Mouse (Mus musculus) neutrophil, adult 5-6 weeks (primary cell): ENCODE data around the gene Retsat. TPM values are rescaled to one million over a fixed set of nuclear protein-coding genes. Genes with fewer than 3 reads are reported as not detected.

Experiments
- ATAC-seq: fragments of 151-379, 151-347 bp; 2 replicates; pipeline ENCODE4 v1.8.0; 2017; ENCODE audit warnings: mild to moderate bottlenecking, moderate TSS enrichment; ENCODE audit not compliant: insufficient number of reproducible peaks, poor library complexity, low FRiP score, severe bottlenecking; ENCODE audit errors: extremely low read depth
- total RNA-seq: library from RNA; stranded (forward); fragments of 200-1000 nt; gene quantifications from 2 replicates; pipeline ENCODE4 v1.2.3, GENCODE M21; 2017

The Retsat gene
- total RNA-seq, 1 experiment from 2014 or later, result 1.2 TPM

GRCm38 (mm10) chr6:72615561-72616375, 17.5 kb downstream of the Retsat start:
- no peak for ATAC-seq

- ATAC-seq, result peak; percentile 98
These were observed 18.5 kb downstream of the Retsat start, which contains the start of gene Tgoln1 for GRCm38 (mm10) chr6:72616643-72617288. Tgoln1 (minus strand) TSS chr6:72617000.

DNA sequence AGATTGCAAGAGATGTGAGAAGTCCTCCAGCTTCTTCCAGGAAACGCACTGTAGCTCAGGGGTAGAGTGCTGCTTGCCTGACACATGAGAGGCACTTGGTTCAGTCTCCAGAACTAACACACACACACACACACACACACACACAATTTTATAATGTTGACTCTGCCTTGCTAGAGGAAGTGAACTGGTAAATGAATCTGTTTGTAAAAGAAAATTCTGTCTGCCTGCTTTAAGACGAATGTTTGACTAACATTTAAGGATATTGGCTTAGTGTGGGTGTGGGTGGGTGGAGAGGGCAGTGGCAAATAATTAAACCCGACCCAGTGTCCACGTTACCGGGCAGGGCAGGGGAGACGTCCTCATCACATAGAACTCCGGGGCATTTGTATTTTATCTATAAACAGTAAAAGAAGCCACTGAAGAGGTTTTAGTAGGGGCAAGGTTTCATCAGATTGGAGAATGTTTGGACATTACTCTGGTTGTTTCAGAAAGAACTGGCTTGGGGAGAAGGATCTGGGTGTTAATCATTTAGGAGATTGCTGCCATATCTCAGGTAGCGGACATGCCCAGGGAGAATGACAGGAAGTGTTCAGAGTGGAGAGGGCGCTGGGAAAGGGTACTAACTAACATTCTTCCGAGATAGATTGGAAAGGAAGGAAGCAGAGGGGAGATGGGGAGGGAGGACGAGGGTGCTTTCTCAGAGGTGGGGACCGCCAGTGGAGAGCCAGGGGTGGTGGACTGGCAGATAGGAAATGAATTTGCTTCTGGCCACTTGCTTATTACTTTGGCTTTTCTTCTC, 21.7 kb downstream of the Retsat start:
- no peak for ATAC-seq

GRCm38 (mm10) chr6:72620920-72621319, 22.6 kb downstream of the Retsat start:
- no peak for ATAC-seq

DNA sequence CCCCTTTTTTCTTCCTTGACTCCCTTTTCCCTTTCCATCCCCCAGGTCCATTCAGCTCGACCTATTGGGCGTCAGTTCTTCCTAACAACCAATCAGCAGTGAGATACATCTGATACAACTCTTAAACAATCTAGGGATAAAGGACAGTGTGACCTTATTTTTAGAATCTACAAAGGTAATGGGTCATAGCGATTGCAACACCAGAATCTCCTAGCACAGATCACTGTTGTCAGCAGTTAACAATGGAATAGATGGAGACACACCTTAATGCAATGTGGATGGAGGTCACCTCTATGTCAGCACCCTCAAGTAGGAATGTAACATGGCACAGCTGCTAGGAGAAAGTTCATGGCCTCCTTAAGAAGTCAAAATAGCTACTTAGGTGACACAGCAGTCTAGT, 24.6 kb downstream of the Retsat start:
- ATAC-seq, result no peak

DNA sequence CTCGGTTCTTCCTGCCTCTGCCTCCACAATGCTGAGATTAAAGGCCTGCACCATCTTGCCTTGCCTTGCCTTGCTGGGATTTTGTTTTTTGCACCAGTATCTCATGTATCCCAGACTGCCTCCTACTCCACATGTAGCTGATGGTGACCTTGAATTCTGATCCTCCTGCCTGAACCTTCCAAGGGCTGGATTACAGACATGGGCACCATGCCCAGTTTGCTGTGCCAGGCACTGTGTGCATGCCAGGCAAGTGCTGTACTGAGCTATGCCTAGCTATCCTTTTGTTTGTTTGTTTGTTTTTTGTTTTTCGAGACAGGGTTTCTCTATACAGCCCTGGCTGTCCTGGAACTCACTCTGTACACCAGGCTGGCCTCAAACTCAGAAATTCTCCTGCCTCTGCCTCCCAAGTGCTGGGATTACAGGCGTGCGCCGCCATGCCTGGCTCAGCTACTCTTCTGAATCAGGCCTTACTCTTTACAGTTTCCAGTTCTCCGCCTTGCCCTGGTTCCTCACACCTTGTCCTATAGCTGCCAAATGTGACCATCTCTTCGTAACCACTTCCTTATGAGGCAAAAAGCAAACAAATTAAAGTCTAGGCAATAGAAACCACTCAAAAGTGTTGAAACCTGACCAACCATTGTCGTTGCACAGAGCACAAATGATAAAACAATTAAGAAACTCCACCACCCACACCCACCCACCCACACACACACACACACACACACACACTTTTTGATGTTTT, 25.6 kb downstream of the Retsat start:
- no peak for ATAC-seq

GRCm38 (mm10) chr6:72626391-72626790, 28.1 kb downstream of the Retsat start:
- ATAC-seq, result no peak

DNA sequence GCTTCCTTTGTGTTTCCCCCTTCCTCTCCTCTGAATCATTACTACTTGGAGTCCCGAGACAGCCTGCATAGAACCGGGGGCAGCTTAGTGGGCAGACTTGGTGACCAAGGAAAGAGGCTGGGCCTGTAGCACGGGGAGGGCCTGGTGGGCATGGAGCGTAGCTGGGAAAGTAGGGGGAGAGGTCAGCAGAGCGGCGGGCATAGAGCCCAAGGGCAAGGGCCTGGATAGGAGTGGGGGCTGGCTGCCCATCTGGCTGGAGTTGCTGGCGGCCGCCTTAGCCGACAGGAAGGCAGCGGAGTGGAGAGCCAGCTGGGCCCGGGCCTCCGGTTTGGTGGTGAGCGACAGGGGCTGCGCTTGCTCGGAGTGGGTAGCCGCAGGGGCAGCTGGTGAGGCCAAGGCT, 29.0 kb downstream of the Retsat start:
- no peak for ATAC-seq

DNA sequence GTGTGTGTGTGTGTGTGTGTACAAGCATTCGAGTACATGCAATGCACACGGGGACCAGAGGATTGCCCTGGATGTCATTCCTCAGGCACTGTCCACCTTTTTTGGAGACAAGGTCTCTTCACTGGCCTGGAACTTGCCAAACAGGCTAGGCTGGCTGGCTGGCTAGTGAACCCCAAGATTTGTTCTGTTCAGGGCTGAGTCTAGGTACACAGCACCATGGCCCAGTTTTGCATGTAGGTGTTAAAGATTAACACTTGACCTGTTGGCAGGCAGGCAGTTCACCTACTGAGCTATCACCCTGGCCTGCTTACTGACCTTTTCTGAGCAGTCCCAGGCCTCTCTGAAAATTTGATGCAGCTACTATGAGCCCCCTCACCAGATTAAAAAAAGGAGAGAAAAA, 32.1 kb downstream of the Retsat start:
- no peak for ATAC-seq

GRCm38 (mm10) chr6:72630961-72631360, 32.7 kb downstream of the Retsat start:
- ATAC-seq, result no peak

- no peak for ATAC-seq
These were observed 33.4 kb downstream of the Retsat start for GRCm38 (mm10) chr6:72631700-72632099.

DNA sequence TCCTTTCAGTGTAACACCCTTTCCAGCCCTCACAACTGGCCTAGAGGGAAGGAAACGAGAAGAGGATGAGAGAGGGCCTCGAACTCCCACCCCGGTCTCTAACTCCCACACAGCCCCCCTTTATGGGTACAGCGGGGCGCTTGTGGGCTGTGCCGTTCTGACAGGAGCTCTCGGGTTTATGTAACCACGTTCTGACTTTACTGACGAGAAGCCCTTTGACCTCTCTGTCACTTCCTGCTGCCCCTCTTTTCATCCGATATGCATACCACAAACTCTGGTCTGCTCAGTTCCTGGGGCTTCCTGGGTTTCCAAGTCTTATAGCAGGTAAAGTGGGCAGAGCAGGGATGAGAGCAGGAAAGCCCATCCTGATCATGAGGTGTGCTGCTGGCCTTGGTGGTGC, 36.0 kb downstream of the Retsat start:
- no peak for ATAC-seq

DNA sequence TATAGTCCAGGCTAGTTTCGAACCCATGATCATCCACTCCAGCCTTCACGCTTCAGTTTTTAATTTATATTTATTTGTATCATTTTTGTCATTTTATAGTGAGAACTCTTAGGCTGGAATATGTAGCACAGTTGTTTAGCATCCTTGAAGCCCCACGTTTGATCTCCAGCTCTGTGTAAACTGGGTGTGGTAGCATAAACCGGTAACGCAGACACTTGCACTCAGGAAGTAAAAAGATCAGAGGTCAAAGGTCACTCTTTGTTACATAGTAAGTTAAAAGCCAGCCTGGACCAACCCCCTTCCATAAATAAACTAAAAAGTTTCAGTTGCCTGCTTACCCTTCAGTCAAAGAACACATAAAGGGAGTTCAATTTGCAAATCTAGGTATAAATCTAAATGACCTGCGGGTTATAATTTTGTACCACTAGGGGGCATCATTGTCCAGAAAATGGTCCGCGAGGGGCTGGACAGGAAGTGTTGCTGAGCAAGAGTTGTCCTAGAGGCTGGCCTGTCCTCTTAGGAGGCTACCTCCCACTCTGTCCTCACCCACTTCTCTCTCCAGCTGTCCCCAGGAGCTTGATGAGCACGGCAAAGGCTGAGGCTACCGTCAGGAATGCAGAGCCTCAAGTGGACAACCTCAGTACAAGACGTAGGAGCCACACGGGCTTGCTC, 37.6 kb downstream of the Retsat start:
- peak; percentile 68 for ATAC-seq

GRCm38 (mm10) chr6:72636940-72637339, 38.7 kb downstream of the Retsat start:
- ATAC-seq, result no peak

DNA sequence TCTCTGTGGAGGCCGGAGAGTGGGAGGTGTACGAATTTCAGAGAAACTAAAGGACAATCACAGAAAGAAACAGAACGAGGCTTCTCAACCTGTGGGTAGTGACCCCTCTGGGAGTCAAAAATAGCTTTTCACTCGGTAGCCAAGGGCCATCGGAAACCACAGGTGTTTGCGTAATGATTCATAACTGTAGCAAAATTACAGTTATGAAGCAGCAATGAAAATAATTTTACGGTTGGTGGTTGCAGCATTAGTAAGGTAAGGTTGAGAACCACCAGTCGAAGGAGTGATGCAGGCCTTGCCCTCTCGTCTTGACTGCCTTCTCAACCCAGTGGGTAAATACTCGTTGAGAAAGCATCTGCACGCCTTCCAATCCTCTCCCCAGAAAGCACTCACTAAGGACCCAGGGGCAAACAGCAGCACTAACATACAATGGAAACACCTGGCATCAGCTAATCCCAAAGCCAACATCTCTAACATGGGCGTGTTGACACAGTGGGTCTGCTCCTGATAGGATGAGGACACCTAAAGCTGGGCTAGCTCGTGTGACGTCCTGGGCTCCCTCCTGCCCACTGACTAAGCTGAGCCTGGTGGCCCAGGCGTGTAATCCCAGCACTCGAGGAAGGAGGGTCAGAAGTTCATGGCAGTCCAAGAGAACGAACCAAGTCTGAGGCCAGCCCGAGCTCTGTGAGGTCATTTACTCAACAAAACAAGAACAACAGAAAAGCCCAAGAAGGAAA, 43.1 kb downstream of the Retsat start:
- ATAC-seq, result no peak

GRCm38 (mm10) chr6:72644576-72644975, 46.3 kb downstream of the Retsat start:
- no peak for ATAC-seq

DNA sequence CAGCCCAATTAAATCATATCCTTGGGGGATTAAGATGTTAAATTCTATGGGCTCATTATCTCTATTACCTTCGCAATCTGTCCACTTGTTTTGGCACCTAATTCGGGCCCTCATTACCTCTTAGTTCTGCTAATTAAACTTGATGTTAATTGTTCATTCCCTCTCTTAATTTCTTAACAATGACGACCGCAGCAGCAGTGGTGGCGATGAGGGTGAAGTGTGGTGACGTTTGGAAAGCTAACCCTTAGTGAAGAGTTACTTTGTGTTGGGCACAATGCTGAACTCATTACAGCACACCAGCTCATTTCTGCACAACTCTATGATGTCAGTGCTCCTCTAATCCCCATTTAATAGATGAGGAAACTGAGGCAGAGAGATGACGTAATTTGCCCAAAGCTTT, 47.1 kb downstream of the Retsat start:
- no peak for ATAC-seq

GRCm38 (mm10) chr6:72647383-72647820, 49.1 kb downstream of the Retsat start:
- peak; percentile 30; the same call in 1 of the 2 replicates for ATAC-seq
